Mouse (Mus musculus) lung, postnatal 0 days (tissue): ENCODE measurements around the gene Atp5j2.

Experiments used
- CTCF ChIP-seq: IDR thresholded peaks from 2 replicates; pipeline ENCODE4 v1.5.1; 2016; ENCODE audit warnings: antibody characterized with exemption, mild to moderate bottlenecking
- EP300 ChIP-seq: IDR thresholded peaks from 2 replicates; pipeline ENCODE4 v1.6.1; 2016; ENCODE audit warnings: antibody characterized with exemption, mild to moderate bottlenecking, control low read depth

GRCm38 (mm10) chr5:145218206-145218605 lies 26.3 kb upstream of the Atp5j2 start:
- no peak for TF ChIP-seq CTCF
- no peak for TF ChIP-seq EP300
